9 mouse cellular contexts compared by ENCODE assay signal in the genomic region with DNA sequence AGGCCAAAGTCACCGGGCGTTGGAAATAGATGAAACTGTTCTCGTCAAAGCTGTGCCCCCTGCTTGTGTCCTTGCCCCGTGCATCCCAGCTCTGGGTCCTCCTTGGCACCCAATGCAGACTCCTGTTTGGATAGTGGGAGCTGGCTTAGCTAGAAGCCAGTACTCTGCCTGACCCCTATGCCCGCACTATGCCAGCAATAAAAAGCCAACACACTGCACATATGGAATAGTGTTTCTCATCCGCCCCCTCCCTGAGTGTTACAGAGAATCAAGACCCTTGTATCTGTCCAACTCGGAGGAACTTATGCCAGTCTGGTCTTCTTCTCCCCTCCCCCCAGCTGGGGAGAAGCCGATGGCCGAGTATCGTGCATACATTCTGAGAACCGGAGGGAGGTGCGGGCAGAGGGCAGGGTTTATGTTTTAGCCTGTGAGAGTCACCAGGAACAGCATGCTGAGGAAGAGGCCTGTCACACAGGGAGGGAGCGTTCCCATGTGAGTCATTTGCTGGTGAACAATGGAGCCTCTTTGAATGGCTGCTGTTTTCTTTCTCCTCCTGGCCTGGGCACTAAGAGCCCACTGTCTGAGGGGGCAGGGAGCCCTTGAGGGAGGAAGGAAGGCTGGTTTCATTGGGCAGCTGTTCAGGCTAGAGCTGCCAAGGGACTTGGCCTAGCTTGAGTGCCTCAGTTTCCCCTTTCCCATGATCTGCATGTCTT. TPM values are rescaled to one million over a fixed set of nuclear protein-coding genes. Genes with fewer than 3 reads are reported as not detected.
DNase-seq lines count a peak whose midpoint lies in the region; ATAC-seq lines count a peak whose summit lies in the region.
"Had no signal": no experiment of that assay in that cellular context is flagged by ENCODE, and none has a peak within 500 bp of the region (broad histone marks: within the 10 kb centered on the region; RNA-seq: fewer than 3 reads in every experiment).

No protein-coding gene starts in this region.

- ATAC-seq in heart, embryonic 13.5 days (ENCODE audit: extremely low read depth, insufficient number of reproducible peaks, low FRiP score, low TSS enrichment): no peak
- peak; percentile 78 for ATAC-seq in neural tube, embryonic 12.5 days (ENCODE audit: low FRiP score, low read depth)

- no peak overlapping the region for H3K4me2 ChIP-seq in heart, embryonic 13.5 days
- H3K4me2 ChIP-seq in neural tube, embryonic 12.5 days (replicated peaks): 0 out of 2 replicates have a peak overlapping the region, but pooled peaks have one; percentile 19

- peaks cover 77% of the 10 kb centered on the region for H3K4me1 ChIP-seq in heart, embryonic 13.5 days
- H3K4me1 ChIP-seq in neural tube, embryonic 12.5 days: peaks cover 21% of the 10 kb centered on the region

- peak overlapping the region; percentile 12 for H3K27ac ChIP-seq in heart, embryonic 13.5 days (replicated peaks)
- H3K27ac ChIP-seq in neural tube, embryonic 12.5 days: no peak overlapping the region
- H3K27ac ChIP-seq: macrophage had no signal

- H3K36me3 ChIP-seq in heart, embryonic 13.5 days: peaks cover 62% of the 10 kb centered on the region
- no peaks in the 10 kb centered on the region for H3K36me3 ChIP-seq in neural tube, embryonic 12.5 days

- no peaks in the 10 kb centered on the region for H3K27me3 ChIP-seq in heart, embryonic 13.5 days (replicated peaks)
- no peaks in the 10 kb centered on the region for H3K27me3 ChIP-seq in neural tube, embryonic 12.5 days (replicated peaks)

- WGBS in heart, embryonic 13.5 days: 59% methylated on average over 13 of the region's 13 CpGs
- 41% methylated on average over 13 of the region's 13 CpGs for WGBS in neural tube, embryonic 12.5 days

- H3K9me3 ChIP-seq in heart, embryonic 13.5 days: no peaks in the 10 kb centered on the region
- H3K9me3 ChIP-seq in neural tube, embryonic 12.5 days: no peaks in the 10 kb centered on the region

- no peak overlapping the region for H3K4me3 ChIP-seq in heart, embryonic 13.5 days
- H3K4me3 ChIP-seq in neural tube, embryonic 12.5 days: no peak overlapping the region

- DNase-seq in heart, adult 9 months (ENCODE audit: low spot score in 2 of 2): no peak
- peak; percentile 12 for DNase-seq in brain, embryonic 18.5 days (ENCODE audit: low read depth, low spot score)
- DNase-seq in heart, postnatal 4 days: peak; percentile 23
- DNase-seq in ovary, postnatal 14 days (ENCODE audit: low spot score): no peak
- no peak for DNase-seq in cerebellum, adult 8-10 months
- no peak for DNase-seq in cerebellum, adult 11-12 months

- 0 out of 2 replicates have a peak overlapping the region, but pooled peaks have one; percentile 0 for H3K9ac ChIP-seq in heart, embryonic 13.5 days
- H3K9ac ChIP-seq in neural tube, embryonic 12.5 days: no peak overlapping the region

RNA-seq across cellular contexts. Expression of a gene that starts 16.0 kb away (rescaled TPM):
- polyA plus RNA-seq in heart, embryonic 13.5 days (2015; fragmentation: Nextera tagmentation; extraction: Ambion mirVana): 5,554 and 6,221 TPM in 2 replicates
- 1,000 to 10,000 TPM; 6,684 to 7,230 TPM for total RNA-seq in heart, postnatal 4 days (2021)
- 13.3 and 19.4 TPM in 2 replicates for polyA plus RNA-seq in neural tube, embryonic 12.5 days (2016; fragmentation: Nextera tagmentation; extraction: Ambion mirVana)
- polyA plus RNA-seq: macrophage had no signal

RNA-seq across cellular contexts. Expression of a gene that starts 33.8 kb away (rescaled TPM):
- polyA plus RNA-seq in heart, embryonic 13.5 days (2015; fragmentation: Nextera tagmentation; extraction: Ambion mirVana): 4.0 and 4.4 TPM in 2 replicates
- 10 to 100 TPM in 1 of 2 experiments, 1 to 10 TPM in 1; 7.3 to 10.3 TPM for total RNA-seq in heart, postnatal 4 days (2021)
- 0.68 and 0.75 TPM in 2 replicates for polyA plus RNA-seq in neural tube, embryonic 12.5 days (2016; fragmentation: Nextera tagmentation; extraction: Ambion mirVana)

Comparison
In these comparisons a context has a peak if more than half of its experiments do, and no peak if none do; other contexts are left out.
1. DNase-seq: peak in brain, embryonic 18.5 days (single experiment) and heart, postnatal 4 days (single experiment); none in heart, adult 9 months (0 of 2), ovary, postnatal 14 days (single experiment), cerebellum, adult 8-10 months (single experiment) and cerebellum, adult 11-12 months (single experiment).
2. RNA of a gene that starts 16.0 kb away (polyA plus RNA-seq): 5,554 to 6,221 TPM in heart, embryonic 13.5 days; 13.3 to 19.4 TPM in neural tube, embryonic 12.5 days; every median in the first group is over 100 times any median in the second.